Mouse (Mus musculus): ENCODE results near the gene Mmrn1.

Gene Mmrn1

DNA sequence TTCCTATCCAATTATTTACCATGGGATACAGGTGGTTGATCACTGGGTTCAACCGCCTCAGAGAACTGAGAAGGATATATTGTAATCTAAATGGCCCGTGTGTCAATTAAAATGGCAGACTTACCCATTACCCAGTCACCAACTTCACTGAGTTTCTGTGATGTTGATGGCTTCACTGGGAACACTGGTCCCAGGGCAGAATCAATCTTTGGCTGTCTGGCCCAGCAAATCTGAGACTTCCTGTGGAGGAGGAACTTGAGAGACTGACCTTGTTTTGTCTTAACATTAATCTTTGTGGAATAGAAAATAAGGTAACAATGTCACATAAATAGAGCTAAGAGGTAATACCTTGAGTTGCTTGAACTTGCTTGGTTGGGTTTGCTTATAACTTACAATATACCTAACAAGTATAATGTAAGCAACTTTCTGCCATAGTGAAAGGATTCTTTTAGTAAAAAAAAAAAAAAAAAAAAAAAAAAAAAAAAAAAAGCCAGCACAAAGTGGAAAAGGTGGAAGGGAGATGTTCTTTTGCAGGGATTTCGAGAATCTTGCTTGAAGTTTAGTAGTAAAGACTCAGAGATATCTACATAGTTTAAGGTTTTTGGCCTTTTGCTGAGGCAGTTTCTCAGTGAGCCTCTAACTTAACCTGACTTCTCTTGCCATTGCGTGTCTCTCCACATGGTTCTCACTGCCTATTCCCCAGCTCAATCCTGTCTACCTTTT, 68.8 kb downstream of the Mmrn1 start:
- no peak for DNase-seq (ENCODE audit: low spot score)

DNA sequence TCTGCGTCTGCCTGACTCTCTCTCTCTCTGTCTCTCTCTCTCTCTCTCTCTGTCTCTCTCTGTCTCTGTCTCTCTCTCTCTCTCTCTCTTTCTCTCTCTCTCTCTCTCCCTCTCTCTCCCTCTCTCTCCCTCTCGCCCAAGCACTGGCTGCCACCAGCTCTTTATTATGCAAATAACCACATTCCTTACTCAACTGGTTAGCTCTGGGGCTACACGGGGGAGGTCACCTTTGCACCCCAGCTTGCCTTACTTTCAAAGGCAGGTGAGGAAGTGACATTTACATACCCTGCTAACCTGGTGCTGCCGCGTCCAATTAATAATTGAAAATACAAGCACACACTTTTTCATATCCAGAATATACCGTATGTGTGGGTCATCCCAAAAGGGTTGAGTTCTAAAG, 69.3 kb downstream of the Mmrn1 start:
- DNase-seq (ENCODE audit: low spot score): no peak

DNA sequence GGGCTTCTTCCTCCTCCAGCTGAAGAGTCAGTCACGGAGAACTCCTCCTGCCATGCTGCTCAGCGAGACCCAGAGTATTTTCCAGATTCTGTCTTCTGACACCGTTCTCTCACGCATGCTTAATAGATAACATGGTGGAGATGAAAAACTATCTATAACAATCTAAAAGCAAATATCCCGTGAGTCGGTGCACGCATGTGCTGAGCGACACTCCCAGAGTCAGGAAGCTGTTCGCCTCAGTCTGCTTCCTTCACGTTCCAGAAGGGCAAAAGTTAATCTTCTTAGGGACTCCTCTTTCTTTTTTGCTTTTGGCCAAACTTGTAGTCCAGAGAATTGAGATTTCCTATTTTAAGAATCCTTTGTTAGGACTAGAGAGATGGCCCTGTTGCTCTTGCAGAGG, 69.7 kb downstream of the Mmrn1 start:
- DNase-seq (ENCODE audit: low spot score): no peak

DNA sequence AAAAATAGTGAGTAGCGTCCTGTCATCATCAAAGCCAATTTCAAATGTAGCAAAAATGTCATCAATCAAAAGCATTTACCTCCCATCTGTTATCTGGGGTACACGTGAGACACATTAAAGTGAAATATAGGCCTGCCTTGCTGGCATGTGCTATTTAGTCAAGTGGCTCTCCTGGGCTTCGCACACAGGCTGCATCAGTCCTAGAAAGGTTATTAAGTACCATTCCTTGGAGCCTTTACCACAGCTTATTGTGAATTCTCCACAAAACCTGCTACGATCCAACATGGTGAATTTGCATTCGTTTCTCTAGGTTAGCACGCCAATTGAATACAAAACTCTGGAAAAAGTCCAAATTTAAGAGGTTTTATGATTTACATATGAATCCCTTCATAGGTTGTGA, 70.8 kb downstream of the Mmrn1 start:
- DNase-seq (ENCODE audit: low spot score): no peak

DNA sequence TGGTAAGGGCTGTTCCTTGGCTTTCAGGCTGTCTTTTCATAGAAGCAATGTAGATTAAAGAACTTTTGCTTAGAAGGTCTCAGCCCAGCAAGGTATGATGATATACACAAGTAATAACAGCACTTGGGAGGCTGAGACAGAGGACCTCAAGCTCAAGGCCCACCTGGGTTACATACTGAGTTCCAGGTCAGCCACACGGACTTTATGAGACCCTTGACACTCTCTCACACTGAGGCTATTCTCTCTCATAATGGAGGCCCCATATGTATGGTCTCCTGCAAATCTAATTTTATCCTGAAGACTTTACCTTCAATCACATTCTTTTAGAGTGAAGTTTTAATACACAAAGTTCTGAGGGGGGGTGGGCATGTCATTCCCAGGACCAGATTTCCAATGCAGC, 71.6 kb downstream of the Mmrn1 start:
- no peak for DNase-seq (ENCODE audit: low spot score)

DNA sequence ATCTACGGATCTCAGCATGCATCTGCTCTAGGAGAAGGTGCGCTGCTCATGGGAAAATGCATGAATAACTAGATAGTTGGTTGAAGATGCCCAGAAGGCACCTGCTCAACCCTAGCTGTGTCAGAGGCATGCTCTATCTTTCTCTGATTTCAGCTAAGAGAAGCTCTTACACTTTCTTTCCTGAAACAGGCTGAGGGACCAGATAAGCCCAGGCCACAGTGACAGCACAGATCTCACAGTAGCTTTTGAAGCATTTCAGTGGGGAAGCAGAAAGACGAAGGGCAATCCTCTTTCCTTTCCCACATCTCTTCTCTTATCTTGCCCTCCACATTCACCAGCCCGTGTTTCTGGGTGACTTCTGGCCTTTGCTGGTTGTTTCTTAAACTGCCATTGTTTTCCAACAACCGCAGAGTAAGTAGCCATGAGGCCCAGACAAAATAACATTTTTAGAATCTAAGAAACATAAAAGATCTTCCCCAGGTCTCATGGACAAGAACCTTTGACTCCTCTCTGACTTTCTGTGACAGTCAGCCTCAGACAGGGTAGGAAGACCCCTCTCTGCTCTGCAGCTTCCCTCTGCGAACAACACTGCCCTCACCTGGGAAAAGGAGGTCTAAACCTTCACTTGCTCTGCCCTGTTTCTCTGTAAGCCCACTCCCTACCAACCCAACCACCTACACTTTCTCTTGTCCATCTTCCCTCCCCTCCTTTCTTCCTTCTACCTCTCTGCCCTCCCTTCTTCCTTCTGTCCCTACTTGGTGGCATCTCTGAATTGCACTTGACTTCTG, 76.4 kb downstream of the Mmrn1 start:
- DNase-seq (ENCODE audit: low spot score): no peak

DNA sequence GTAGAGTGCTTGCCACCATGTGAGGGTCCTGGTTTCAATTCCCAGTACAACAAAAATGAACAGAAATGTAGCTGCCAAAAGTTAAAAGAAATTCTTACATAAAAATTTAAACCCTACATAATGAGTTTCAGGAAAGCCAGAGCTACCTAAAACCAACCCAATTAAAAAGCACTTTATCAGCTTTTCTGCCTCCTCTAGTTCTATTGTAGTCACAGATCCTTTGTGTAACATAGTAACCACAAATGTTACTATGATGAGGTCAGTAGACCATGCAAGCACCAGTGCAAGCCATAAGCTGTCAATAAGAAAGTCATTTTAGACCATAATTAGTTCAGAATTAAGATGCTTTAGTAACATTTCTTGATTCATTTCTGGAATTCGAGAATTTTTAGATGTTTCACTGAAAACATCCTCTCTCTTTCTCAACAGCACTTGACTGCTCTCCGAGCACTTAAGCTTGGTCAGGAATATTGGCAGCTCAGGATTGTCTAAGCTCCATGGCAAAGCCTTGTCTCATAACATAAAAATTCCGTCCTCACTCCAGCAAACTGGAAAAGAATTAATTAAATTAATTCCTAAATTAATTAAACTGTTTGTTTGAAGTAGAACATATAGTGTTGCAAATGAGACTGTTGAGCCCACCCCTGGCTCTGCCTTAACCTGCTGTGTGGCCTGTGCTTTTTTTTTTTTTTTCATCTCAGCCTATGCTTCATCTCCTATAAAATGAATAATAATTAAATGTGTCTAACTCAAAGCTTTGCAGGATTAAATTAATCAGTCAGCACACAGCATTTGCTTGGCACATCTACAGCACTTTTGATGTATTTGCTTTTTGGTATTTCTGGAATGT, 79.4 kb downstream of the Mmrn1 start:
- DNase-seq (ENCODE audit: low spot score): no peak

DNA sequence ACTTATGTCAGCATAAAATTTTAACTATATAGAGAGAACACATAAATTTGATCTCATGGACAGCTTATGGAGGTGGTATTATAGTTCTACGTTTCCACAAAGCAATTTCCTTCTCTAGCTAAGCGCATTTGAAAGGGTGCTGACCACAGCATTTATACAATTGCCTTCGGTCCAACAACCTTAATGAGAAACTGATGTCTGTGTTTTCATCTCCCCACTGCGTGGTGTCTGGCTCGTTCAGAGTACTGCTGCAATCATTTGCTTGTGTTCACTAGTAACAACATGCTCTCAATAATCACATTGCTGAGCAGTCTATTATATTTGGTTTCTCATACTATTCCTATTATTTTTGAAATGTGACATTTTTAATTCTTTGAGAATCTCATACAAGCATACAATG, 89.0 kb downstream of the Mmrn1 start:
- DNase-seq (ENCODE audit: low spot score): no peak

DNA sequence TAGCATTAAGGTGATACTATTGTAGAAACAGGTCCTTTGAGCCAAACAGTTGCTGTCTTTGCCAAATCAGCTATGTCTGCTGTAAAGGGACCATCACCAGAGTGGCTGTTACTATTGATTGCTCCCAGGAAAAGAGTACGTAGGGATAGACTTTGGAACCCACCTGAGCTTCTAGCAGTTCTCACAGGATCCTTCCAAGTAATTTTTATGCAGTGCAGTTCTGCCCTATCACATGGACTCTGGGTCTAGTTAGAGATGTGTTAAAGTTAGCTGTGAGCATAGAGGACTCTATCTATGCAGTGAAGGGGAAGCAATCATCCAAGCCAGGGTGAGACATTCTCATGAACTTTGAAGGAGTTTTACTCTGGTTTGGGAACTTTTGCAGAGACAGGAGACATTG, 94.9 kb downstream of the Mmrn1 start:
- DNase-seq (ENCODE audit: low spot score): no peak

DNA sequence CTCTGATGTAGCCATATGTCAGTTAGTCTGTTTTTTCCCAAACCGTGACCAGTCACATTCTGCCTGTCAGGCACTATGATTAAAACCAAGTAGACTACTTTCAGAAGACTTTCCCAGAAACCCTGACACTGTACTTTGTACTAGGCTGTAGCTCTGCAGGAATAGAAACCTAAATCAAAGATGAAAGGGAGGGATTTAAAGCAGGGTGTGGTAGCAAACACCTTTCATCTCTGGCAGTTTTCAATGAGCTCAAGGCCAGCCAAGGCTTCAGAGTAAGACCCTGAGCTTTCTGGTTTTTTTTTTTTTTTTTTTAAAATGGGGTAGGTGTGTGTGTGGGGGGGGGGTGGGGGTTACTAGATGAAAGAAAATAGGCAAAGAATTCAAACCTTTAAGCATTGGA, 96.2 kb downstream of the Mmrn1 start:
- DNase-seq (ENCODE audit: low spot score): no peak

DNA sequence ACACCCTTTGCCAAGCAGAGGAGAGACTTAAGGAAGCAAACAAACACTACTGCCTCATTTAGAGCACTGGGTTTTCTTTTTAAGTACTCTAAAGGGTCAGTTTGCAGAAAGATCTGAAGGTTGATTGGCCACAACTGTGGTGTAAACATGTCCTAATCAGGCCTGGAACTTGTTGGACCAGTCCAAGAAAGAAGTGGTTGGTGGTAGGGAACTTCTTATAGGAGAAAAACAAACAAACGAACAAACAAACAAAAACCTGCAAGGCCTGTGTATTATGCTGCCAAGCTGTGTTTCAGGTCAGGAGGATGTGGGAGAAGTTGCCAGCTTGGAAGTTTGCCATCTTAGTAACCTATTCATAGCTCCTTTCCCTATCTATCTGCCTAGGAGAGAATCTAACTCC, 108.5 kb downstream of the Mmrn1 start:
- DNase-seq (ENCODE audit: low spot score): no peak

Data from adipocyte (in vitro differentiated cells).